Mouse (Mus musculus) MEL (cell line): ENCODE data around the gene Nipa1.
A peak's percentile ranks its signal among the peaks of the same experiment; 100 is the strongest.

Experiments
- CTCF ChIP-seq, 3 experiments: IDR thresholded peaks in 2 of 3; conservative IDR thresholded peaks in 1 of 3; 2 replicates each; pipeline ENCODE4 v1.5.1; 2011 to 2012; ENCODE audit warnings: low read length in 3 of 3, low read depth in 2 of 3, mild to moderate bottlenecking in 2 of 3, improper control_type of control experiment in 1 of 3, inconsistent platforms in 1 of 3, mixed read lengths in 1 of 3, moderate library complexity in 1 of 3; ENCODE audit not compliant: control insufficient read depth in 1 of 3, insufficient read depth in 1 of 3, poor library complexity in 1 of 3, severe bottlenecking in 1 of 3
- ELF1 ChIP-seq: IDR thresholded peaks from 2 replicates; pipeline ENCODE4 v1.6.1; 2014; ENCODE audit warnings: low read depth, mild to moderate bottlenecking, inconsistent platforms, low read length, improper control_type of control experiment, moderate library complexity
- MAFK ChIP-seq: IDR thresholded peaks from 2 replicates; pipeline ENCODE4 v1.6.1; 2011; ENCODE audit warnings: low read depth, mild to moderate bottlenecking, low read length, improper control_type of control experiment, borderline replicate concordance
- NELFE ChIP-seq: IDR thresholded peaks from 2 replicates; pipeline ENCODE4 v1.6.1; 2011; ENCODE audit warnings: low read depth, low read length, improper control_type of control experiment
- POLR2A ChIP-seq, 2 experiments: IDR thresholded peaks; 2 replicates each; pipeline ENCODE4 v1.6.1; 2011 to 2012; ENCODE audit warnings: low read length in 2 of 2, mild to moderate bottlenecking in 2 of 2, control low read depth in 1 of 2, improper control_type of control experiment in 1 of 2, low read depth in 1 of 2, moderate library complexity in 1 of 2; ENCODE audit not compliant: control insufficient read depth in 1 of 2, insufficient read depth in 1 of 2, poor library complexity in 1 of 2
- POLR2AphosphoS2 ChIP-seq: IDR thresholded peaks from 2 replicates; pipeline ENCODE4 v1.6.1; 2011; ENCODE audit warnings: low read length, improper control_type of control experiment
- ZNF384 ChIP-seq: IDR thresholded peaks from 2 replicates; pipeline ENCODE4 v1.6.1; 2012; ENCODE audit warnings: low read depth, mild to moderate bottlenecking, inconsistent platforms, low read length, improper control_type of control experiment

DNA sequence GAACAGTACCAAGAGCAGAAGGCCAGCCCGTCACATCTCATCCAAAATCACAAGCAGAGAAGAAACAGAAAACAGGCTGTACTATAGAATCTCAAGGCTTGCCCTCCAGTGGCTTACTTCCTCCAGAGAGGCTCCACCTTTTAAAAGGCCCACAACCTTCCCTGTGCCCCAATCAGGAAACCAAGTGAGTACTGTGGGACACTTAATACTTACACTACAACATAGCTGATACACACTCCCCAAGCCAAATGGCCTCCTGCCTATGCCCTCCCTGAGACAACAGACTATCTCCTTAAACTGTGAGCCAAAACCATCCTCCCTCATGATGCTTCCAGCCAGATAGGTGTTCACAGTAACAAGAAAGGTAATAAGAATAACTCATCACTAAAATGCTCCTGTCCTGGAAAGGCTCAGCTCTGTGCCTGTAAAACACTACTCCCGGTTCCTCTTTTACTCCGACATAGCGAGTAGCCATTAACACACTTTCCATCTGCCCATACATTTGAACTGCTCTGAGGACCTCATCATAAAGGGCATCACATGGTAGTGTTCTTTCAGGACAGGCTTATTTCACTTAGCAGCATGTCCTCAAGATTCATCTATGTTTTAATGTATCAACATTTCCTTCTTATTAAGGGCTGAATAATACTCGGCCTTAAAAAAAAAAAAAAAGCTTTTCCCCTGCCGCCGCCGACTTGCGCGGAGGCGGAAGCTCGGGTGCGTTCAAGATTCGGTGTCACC lies 6.3 kb downstream of the Nipa1 start:
- TF ChIP-seq ELF1 = peak; percentile 53; the same call in 1 of the 2 replicates
- peak in 1 of 2 experiments; percentile 49; a peak in 1 of 4 replicates for TF ChIP-seq POLR2A (IDR thresholded peaks at IDR 0.05; ENCODE audit: control insufficient read depth in 1 of 2, insufficient read depth in 1 of 2, low read depth in 1 of 2, low read length in 2 of 2, poor library complexity in 1 of 2)
- no peak for TF ChIP-seq CTCF (IDR thresholded peaks at IDR 0.05 in 2 of 3, conservative IDR thresholded peaks at IDR 0.05 in 1 of 3; ENCODE audit: control insufficient read depth in 1 of 3, insufficient read depth in 1 of 3, low read depth in 2 of 3, low read length in 3 of 3, poor library complexity in 1 of 3, severe bottlenecking in 1 of 3)
- TF ChIP-seq NELFE = 0 out of 2 replicates have a peak, but pooled peaks have one; percentile 33
- no peak for TF ChIP-seq POLR2AphosphoS2
- no peak for TF ChIP-seq MAFK
- TF ChIP-seq ZNF384 = peak; percentile 76; the same call in 1 of the 2 replicates
